ENCODE assay signal across 19 mouse cellular contexts in the genomic region with DNA sequence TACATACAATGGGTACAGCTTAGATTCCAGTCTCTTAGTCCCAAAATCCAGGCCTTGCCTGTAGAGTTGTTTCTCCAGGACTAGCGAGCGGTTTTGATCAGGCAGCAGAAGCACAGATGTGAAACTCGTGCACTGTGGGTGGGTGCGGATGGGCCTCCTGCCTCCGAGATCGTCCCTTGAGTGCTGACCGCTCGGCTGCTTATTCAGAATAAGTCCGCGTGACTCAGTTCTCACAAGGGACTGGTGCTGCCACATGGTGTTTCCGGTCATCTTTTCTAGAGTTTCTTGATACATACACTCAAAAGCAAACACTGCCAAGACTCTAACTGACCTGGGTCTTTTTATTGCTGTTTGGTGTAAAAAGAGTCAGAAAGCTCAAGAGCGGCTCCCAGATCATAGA. TPM values are rescaled to one million over a fixed set of nuclear protein-coding genes. Genes with fewer than 3 reads are reported as not detected.
A peak's percentile ranks its signal among the peaks of the same experiment; 100 is the strongest.
DNase-seq lines count a peak whose midpoint lies in the region; ATAC-seq and TF ChIP-seq lines count a peak whose summit lies in the region.
"Had no signal": no experiment of that assay in that cellular context is flagged by ENCODE, and none has a peak within 500 bp of the region (broad histone marks: within the 10 kb centered on the region; RNA-seq: fewer than 3 reads in every experiment).

No protein-coding gene starts in this region.

- H3K27me3 ChIP-seq in heart, embryonic 11.5 days (ENCODE audit: control insufficient read depth, insufficient read depth, low read length): no peaks in the 10 kb centered on the region
- H3K27me3 ChIP-seq: CH12.LX, Patski had no signal

- no peak for TF ChIP-seq CTCF in layer of hippocampus, adult 2 months (conservative IDR thresholded peaks at IDR 0.05)

- H3K4me1 ChIP-seq in heart, embryonic 11.5 days (ENCODE audit: control insufficient read depth, insufficient read depth, low read length): no peaks in the 10 kb centered on the region

- H3K9ac ChIP-seq in heart, embryonic 11.5 days (ENCODE audit: low read depth, low read length): no peak overlapping the region

- peak; percentile 92 for DNase-seq in heart, adult 11 months
- DNase-seq in layer of hippocampus, adult 2 months (ENCODE audit: low spot score in 2 of 2): no peak
- DNase-seq in layer of hippocampus, postnatal 25 days (ENCODE audit: extremely low spot score in 1 of 2, low spot score in 1 of 2): no peak
- DNase-seq: adrenal gland, adult 2 months; adrenal gland, adult 8-10 months; adrenal gland, postnatal 10 days; adrenal gland, postnatal 14 days; adrenal gland, postnatal 25 days; adrenal gland, postnatal 36 days; B cell, adult 2 months; cerebellum, adult 11 months; cerebellum, adult 11-12 months; cerebellum, adult 18-20 months had no signal

- H3K4me2 ChIP-seq in heart, embryonic 11.5 days: no peak overlapping the region

- peaks cover 17% of the 10 kb centered on the region for H3K36me3 ChIP-seq in heart, embryonic 11.5 days (ENCODE audit: control insufficient read depth, insufficient read depth, low read length)

- H3K9me3 ChIP-seq in heart, embryonic 11.5 days (replicated peaks; ENCODE audit: control insufficient read depth, low read length): no peaks in the 10 kb centered on the region
- H3K9me3 ChIP-seq: G1E had no signal

- ATAC-seq in heart, embryonic 11.5 days (replicated peaks; ENCODE audit: insufficient number of reproducible peaks, low FRiP score, low TSS enrichment): no peak
- ATAC-seq: activated CD4-positive, CD25-positive, alpha-beta regulatory T cell, adult 4 months; CD4-positive, CD25-positive, alpha-beta regulatory T cell, adult 4 months; Patski had no signal

- H3K4me3 ChIP-seq in heart, embryonic 11.5 days (ENCODE audit: low read depth, low read length): no peak overlapping the region
- H3K4me3 ChIP-seq in layer of hippocampus, adult 2 months: no peak overlapping the region

- 82% methylated on average over 12 of the region's 12 CpGs for WGBS in heart, embryonic 11.5 days (ENCODE audit: insufficient replicate concordance)

- H3K27ac ChIP-seq in heart, embryonic 11.5 days (ENCODE audit: low read depth, low read length): no peak overlapping the region
- peak overlapping the region; percentile 15; the same call in 1 of the 2 replicates for H3K27ac ChIP-seq in layer of hippocampus, adult 2 months

RNA-seq across cellular contexts. Expression of gene Dync1h1, which starts 53.7 kb away (rescaled TPM):
- 45.1 and 51.0 TPM in 2 replicates for polyA plus RNA-seq in heart, embryonic 11.5 days (2014; fragmentation: Nextera tagmentation; extraction: Ambion mirVana)
- 100 to 1,000 TPM; 280 to 298 TPM for total RNA-seq in layer of hippocampus, adult 2 months (2021)
- 100 to 1,000 TPM; 263 to 299 TPM for total RNA-seq in layer of hippocampus, postnatal 25 days (2021)
